Mouse (Mus musculus): ENCODE measurements around the gene Tnrc6b. TPM values are rescaled to one million over a fixed set of nuclear protein-coding genes. Genes with fewer than 3 reads are reported as not detected.
A peak's percentile ranks its signal among the peaks of the same experiment; 100 is the strongest.

Gene Tnrc6b
- polyA plus RNA-seq, 1 experiment from 2014 or later, result 41.6 TPM

DNA sequence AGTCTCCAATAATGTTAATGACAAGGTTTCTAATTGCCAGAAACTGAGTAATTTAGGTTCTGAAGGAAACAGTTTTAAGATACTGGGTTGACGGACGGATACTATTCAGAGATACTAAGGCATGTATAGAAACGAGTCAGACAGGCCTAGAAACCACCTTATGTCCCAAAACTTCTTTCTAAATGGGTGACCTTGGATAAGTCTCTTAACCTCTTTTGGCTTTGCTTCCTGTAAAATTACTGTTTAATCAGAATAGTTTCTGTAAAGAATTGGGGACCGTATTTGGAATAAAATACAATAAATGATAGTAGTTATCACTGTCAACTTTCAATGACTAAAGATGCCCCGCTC is 881 bp upstream of the Tnrc6b start:
- H3K9ac ChIP-seq (replicated peaks; ENCODE audit: low read depth, low read length), result no peak overlapping the region
- 17% methylated on average over 5 of the region's 5 CpGs for WGBS
- no peak for ATAC-seq
- H3K4me1 ChIP-seq (replicated peaks; ENCODE audit: control insufficient read depth, insufficient read depth, low read length), result peaks cover 35% of the 10 kb centered on the region
- H3K9me3 ChIP-seq (ENCODE audit: control insufficient read depth, low read length), result no peaks in the 10 kb centered on the region
- peak overlapping the region; percentile 97 for H3K27ac ChIP-seq (ENCODE audit: low read length)
- H3K36me3 ChIP-seq (ENCODE audit: control insufficient read depth, insufficient read depth), result no peaks in the 10 kb centered on the region
- H3K4me3 ChIP-seq (replicated peaks; ENCODE audit: low read length), result peak overlapping the region; percentile 98
- H3K27me3 ChIP-seq (replicated peaks; ENCODE audit: control insufficient read depth, insufficient read depth, low read length), result no peaks in the 10 kb centered on the region
- peak overlapping the region; percentile 49 for H3K4me2 ChIP-seq (ENCODE audit: low read length)

DNA sequence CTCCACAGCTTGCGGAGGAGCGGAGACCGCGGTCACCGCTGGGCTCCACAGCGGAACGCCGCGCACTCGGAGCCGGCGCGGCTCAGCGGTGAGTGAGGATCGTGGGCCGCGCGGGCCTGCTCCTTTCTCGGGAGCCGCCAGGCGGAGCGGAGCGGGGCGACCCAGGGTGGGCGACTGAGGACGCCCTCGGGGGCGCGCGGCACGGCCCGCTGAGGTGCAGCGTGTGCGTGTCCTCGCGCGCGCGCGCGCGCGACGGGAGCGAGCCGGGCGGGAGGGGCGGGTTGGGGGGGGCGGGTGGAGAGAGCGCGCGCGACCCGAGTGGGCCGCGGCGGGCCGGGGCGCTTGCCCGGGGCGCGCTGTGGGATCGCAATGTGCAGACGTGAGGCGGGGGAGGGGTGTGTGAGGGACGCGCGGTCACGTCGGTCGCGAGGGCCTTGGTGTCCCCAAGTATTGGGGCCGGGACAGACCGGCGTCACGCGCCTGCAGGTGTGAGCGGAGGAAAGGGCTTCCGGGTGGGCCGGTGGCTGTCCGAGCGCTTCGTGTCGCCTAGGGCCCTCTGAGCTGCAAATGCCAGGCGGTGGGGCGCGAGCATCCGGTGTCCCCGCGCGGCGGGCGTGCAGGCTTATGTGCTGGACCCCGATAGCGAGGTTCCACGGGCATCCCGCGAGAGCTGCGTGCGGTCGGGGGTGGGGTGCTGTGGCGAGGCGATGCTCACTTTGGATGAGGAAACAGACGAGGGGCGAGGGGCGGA is 463 bp downstream of the Tnrc6b start:
- no peaks in the 10 kb centered on the region for H3K9me3 ChIP-seq (ENCODE audit: control insufficient read depth, low read length)
- under 1% methylated on average over 76 of the region's 106 CpGs for WGBS
- peak; percentile 29 for ATAC-seq
- peaks cover 26% of the 10 kb centered on the region for H3K4me1 ChIP-seq (replicated peaks; ENCODE audit: control insufficient read depth, insufficient read depth, low read length)
- peak overlapping the region; percentile 87 for H3K4me2 ChIP-seq (ENCODE audit: low read length)
- H3K4me3 ChIP-seq (replicated peaks; ENCODE audit: low read length), result peak overlapping the region; percentile 98
- H3K27me3 ChIP-seq (replicated peaks; ENCODE audit: control insufficient read depth, insufficient read depth, low read length), result no peaks in the 10 kb centered on the region
- peak overlapping the region; percentile 89 for H3K9ac ChIP-seq (replicated peaks; ENCODE audit: low read depth, low read length)
- no peaks in the 10 kb centered on the region for H3K36me3 ChIP-seq (ENCODE audit: control insufficient read depth, insufficient read depth)
- peak overlapping the region; percentile 94 for H3K27ac ChIP-seq (ENCODE audit: low read length)

DNA sequence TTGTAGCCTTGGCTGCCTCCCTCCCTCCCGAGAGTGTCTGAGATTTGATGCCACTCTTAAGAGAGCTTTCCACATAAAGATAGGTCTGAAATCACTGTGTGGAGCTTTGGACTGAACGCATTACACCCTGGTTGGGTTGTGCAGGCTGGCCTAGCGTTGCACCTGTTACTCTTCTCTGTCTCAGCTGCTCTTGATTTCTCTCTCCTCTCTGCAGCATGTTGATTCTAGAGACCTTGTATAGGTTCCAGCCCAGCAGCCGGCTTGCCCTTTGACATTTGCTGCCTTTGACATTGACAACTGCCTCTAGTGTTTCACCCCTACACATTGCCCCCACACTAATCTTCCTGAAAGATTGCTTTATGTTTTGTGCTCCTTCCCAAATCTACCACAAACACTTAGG is 3.2 kb downstream of the Tnrc6b start:
- Histone ChIP-seq H3K9me3 (ENCODE audit: control insufficient read depth, low read length) (no peaks in the 10 kb centered on the region), H3K27ac (ENCODE audit: low read length) (no peak overlapping the region), H3K4me1 (replicated peaks; ENCODE audit: control insufficient read depth, insufficient read depth, low read length) (peaks cover 20% of the 10 kb centered on the region), H3K27me3 (replicated peaks; ENCODE audit: control insufficient read depth, insufficient read depth, low read length) (no peaks in the 10 kb centered on the region), H3K4me2 (ENCODE audit: low read length) (no peak overlapping the region), H3K9ac (replicated peaks; ENCODE audit: low read depth, low read length) (no peak overlapping the region), H3K36me3 (ENCODE audit: control insufficient read depth, insufficient read depth) (no peaks in the 10 kb centered on the region), H3K4me3 (replicated peaks; ENCODE audit: low read length) (no peak overlapping the region)
- no peak for ATAC-seq
- 85% methylated on average over 4 of the region's 4 CpGs for WGBS

DNA sequence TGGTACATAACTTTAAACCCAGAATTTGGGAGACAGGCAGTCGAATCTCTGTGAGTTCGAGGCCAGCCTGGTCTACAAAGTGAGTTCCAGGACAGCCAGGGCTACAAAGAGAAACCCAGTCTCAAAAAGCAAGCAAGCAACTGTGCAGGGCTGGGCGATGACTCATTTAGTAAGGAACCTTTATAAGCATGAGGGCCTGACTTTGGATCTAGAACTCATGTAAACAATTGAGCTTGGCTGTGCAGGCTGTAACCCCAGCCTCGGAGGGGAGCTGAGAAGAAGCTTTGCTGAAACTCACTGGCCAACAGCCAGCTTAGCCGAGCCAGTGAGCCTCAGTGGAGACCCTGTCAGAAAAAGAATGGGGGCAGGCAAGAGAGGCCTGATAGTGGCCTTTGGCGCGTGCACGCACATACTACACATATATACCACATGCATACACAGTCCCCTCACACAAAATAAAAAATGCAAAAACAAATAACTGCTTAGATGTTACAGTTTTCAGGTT is 5.6 kb downstream of the Tnrc6b start:
- no peak overlapping the region for H3K4me3 ChIP-seq (replicated peaks; ENCODE audit: low read length)
- H3K27me3 ChIP-seq (replicated peaks; ENCODE audit: control insufficient read depth, insufficient read depth, low read length), result no peaks in the 10 kb centered on the region
- no peaks in the 10 kb centered on the region for H3K9me3 ChIP-seq (ENCODE audit: control insufficient read depth, low read length)
- H3K36me3 ChIP-seq (ENCODE audit: control insufficient read depth, insufficient read depth), result no peaks in the 10 kb centered on the region
- no peak overlapping the region for H3K27ac ChIP-seq (ENCODE audit: low read length)
- H3K4me1 ChIP-seq (replicated peaks; ENCODE audit: control insufficient read depth, insufficient read depth, low read length), result peaks cover 16% of the 10 kb centered on the region
- 79% methylated on average over 8 of the region's 8 CpGs for WGBS
- no peak for ATAC-seq
- no peak overlapping the region for H3K4me2 ChIP-seq (ENCODE audit: low read length)
- H3K9ac ChIP-seq (replicated peaks; ENCODE audit: low read depth, low read length), result no peak overlapping the region

DNA sequence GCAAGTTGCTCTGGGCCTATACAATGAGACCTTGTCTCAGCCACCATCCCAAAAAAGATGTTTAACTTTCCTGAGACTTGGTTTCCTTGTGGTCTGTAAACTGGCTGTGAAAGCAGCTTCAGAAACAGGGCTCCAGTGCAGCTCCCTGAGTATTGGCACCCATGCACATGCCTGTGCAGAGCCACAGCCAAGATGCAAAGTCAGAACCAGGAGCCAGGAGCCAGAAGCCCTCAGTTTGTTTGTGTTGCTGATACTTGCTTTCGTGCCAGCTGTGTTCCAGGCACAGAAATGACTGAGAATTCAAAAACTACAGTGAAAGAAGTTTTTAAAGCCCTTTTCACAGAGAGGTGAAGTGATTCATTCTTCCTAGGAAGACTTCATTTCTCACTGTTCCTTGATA is 6.3 kb downstream of the Tnrc6b start:
- Histone ChIP-seq H3K9ac (replicated peaks; ENCODE audit: low read depth, low read length) (no peak overlapping the region), H3K27ac (ENCODE audit: low read length) (no peak overlapping the region), H3K4me1 (replicated peaks; ENCODE audit: control insufficient read depth, insufficient read depth, low read length) (peaks cover 11% of the 10 kb centered on the region), H3K9me3 (ENCODE audit: control insufficient read depth, low read length) (no peaks in the 10 kb centered on the region), H3K4me3 (replicated peaks; ENCODE audit: low read length) (no peak overlapping the region), H3K4me2 (ENCODE audit: low read length) (no peak overlapping the region), H3K27me3 (replicated peaks; ENCODE audit: control insufficient read depth, insufficient read depth, low read length) (no peaks in the 10 kb centered on the region), H3K36me3 (ENCODE audit: control insufficient read depth, insufficient read depth) (no peaks in the 10 kb centered on the region)
- no peak for ATAC-seq
- 40% methylated on average over 1 of the region's 1 CpGs for WGBS

DNA sequence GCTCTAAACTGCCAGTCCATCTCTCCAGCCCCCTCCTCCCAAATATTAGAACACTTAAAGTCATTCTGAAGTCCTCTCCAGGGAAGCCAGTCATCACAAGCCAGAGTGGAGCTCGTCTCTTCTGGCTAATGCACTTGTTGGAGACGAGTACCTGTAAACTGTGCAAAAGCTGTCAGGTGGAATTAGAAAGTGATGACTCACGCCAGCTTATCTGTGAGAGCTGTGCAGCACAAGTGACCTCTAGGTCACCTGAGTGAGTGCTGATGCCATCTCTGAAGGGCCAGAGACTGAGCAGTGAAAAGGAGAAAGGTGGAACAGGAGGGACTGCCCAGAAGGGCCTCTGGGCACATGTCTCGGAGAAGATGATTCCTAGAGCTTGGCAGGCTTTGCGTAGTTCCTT is 9.1 kb downstream of the Tnrc6b start:
- H3K27me3 ChIP-seq (replicated peaks; ENCODE audit: control insufficient read depth, insufficient read depth, low read length), result no peaks in the 10 kb centered on the region
- no peaks in the 10 kb centered on the region for H3K9me3 ChIP-seq (ENCODE audit: control insufficient read depth, low read length)
- H3K4me1 ChIP-seq (replicated peaks; ENCODE audit: control insufficient read depth, insufficient read depth, low read length), result peaks cover 13% of the 10 kb centered on the region; the same call in 1 of the 2 replicates
- H3K4me3 ChIP-seq (replicated peaks; ENCODE audit: low read length), result no peak overlapping the region
- 86% methylated on average over 5 of the region's 5 CpGs for WGBS
- ATAC-seq, result no peak
- H3K9ac ChIP-seq (replicated peaks; ENCODE audit: low read depth, low read length), result no peak overlapping the region
- H3K36me3 ChIP-seq (ENCODE audit: control insufficient read depth, insufficient read depth), result no peaks in the 10 kb centered on the region
- H3K4me2 ChIP-seq (ENCODE audit: low read length), result no peak overlapping the region
- H3K27ac ChIP-seq (ENCODE audit: low read length), result no peak overlapping the region

DNA sequence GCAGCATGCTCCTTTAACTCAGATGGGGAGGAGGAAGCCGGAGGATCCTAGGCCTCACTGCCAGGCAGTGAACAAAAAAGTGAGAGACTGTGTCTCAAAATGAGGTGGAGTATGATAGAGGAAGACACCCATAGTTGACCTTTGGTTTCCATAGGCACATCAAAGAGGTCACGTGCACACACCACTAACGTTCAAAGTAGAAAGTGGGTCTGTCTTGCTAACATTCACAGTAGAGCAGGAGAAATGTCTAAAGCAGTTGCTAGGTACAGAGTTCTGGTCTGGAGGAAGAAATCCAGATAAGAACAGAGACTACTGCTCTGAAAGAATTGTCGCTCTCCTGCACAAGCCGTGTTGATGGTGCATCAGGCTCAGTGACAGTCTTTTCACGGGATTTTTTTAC is 10.7 kb downstream of the Tnrc6b start:
- H3K9me3 ChIP-seq (ENCODE audit: control insufficient read depth, low read length), result no peaks in the 10 kb centered on the region
- no peaks in the 10 kb centered on the region for H3K27me3 ChIP-seq (replicated peaks; ENCODE audit: control insufficient read depth, insufficient read depth, low read length)
- no peak overlapping the region for H3K4me3 ChIP-seq (replicated peaks; ENCODE audit: low read length)
- H3K27ac ChIP-seq (ENCODE audit: low read length), result no peak overlapping the region
- no peak for ATAC-seq
- no peak overlapping the region for H3K9ac ChIP-seq (replicated peaks; ENCODE audit: low read depth, low read length)
- WGBS, result 74% methylated on average over 6 of the region's 6 CpGs
- peaks cover 13% of the 10 kb centered on the region; the same call in 1 of the 2 replicates for H3K4me1 ChIP-seq (replicated peaks; ENCODE audit: control insufficient read depth, insufficient read depth, low read length)
- H3K4me2 ChIP-seq (ENCODE audit: low read length), result no peak overlapping the region
- no peaks in the 10 kb centered on the region for H3K36me3 ChIP-seq (ENCODE audit: control insufficient read depth, insufficient read depth)

DNA sequence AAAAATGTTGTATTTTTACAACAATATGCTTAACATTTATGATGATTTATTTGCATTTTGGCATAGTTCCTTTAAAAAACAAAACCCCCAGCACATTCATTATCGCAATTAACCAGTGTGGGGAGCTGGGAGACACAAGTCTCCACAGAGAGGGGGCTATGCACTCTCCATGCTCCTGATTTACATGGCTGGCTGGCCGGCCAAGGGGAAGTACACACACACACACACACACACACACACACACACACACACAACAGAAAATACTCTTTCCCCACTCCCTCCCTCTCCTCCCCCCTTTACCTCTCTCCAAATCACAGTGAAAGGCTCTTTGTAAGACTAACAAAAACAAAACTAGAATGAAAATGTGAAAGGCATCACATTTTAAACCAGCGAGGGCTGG is 11.3 kb downstream of the Tnrc6b start:
- ATAC-seq, result peak; percentile 33; the same call in 1 of the 2 replicates
- Histone ChIP-seq H3K4me3 (replicated peaks; ENCODE audit: low read length) (no peak overlapping the region), H3K9me3 (ENCODE audit: control insufficient read depth, low read length) (no peaks in the 10 kb centered on the region), H3K4me2 (ENCODE audit: low read length) (no peak overlapping the region), H3K9ac (replicated peaks; ENCODE audit: low read depth, low read length) (no peak overlapping the region), H3K36me3 (ENCODE audit: control insufficient read depth, insufficient read depth) (no peaks in the 10 kb centered on the region), H3K4me1 (replicated peaks; ENCODE audit: control insufficient read depth, insufficient read depth, low read length) (peaks cover 11% of the 10 kb centered on the region; the same call in 1 of the 2 replicates), H3K27me3 (replicated peaks; ENCODE audit: control insufficient read depth, insufficient read depth, low read length) (no peaks in the 10 kb centered on the region), H3K27ac (ENCODE audit: low read length) (no peak overlapping the region)
- WGBS, result 20% methylated on average over 3 of the region's 3 CpGs

DNA sequence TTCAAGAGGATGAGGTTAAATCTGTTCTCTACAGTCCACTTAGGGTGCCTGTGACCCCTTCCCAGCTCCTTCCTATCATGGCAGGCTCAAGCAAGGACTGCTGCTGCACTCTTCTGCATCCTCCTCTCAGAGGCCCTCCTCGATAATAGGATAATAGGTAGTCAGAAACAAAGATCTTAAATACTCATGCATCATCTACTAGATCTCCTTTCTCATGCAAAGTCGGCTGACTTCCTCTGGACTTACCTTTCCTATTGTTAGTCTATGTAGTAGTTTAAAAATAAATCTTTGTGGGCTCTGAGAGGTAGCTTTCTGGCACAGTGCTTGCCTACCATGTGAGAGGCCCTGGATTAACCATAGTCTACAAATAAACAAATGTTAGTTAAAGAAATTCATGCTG is 18.4 kb downstream of the Tnrc6b start:
- 76% methylated on average over 2 of the region's 2 CpGs for WGBS
- H3K27ac ChIP-seq (ENCODE audit: low read length), result no peak overlapping the region
- H3K4me3 ChIP-seq (replicated peaks; ENCODE audit: low read length), result no peak overlapping the region
- no peaks in the 10 kb centered on the region for H3K4me1 ChIP-seq (replicated peaks; ENCODE audit: control insufficient read depth, insufficient read depth, low read length)
- no peak overlapping the region for H3K9ac ChIP-seq (replicated peaks; ENCODE audit: low read depth, low read length)
- H3K4me2 ChIP-seq (ENCODE audit: low read length), result no peak overlapping the region
- no peaks in the 10 kb centered on the region for H3K36me3 ChIP-seq (ENCODE audit: control insufficient read depth, insufficient read depth)
- H3K9me3 ChIP-seq (ENCODE audit: control insufficient read depth, low read length), result no peaks in the 10 kb centered on the region
- no peaks in the 10 kb centered on the region for H3K27me3 ChIP-seq (replicated peaks; ENCODE audit: control insufficient read depth, insufficient read depth, low read length)
- no peak for ATAC-seq

All from forebrain, embryonic 16.5 days (tissue).